Mouse (Mus musculus): Measurements from ENCODE around the gene Fam129b. TPM values are rescaled to one million over a fixed set of nuclear protein-coding genes. Genes with fewer than 3 reads are reported as not detected.

Fam129b gene
- polyA plus RNA-seq, 1 experiment: 32.3 TPM

DNA sequence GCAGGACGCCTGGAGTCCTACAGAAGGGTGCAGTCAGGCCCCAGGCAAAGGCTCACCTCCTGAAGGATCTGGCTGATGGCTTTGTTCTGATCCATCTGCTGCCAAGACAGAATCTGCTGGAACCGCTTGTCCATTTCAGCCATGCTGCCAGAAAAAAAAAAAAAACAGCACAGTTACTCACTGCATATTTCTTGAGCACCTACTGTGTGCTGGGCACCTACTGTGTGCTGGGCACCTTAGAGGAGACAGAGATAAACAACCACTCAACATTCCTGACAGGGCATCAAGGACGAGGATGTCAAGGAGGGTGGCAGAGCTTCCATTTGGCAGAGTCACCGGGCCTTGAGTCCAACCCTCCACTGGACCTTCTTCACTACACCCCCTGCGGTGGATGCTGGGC lies 62.8 kb downstream of the Fam129b start:
- no peaks in the 10 kb centered on the region for H3K4me1 ChIP-seq (ENCODE audit: control insufficient read depth, insufficient read depth, low read length)

DNA sequence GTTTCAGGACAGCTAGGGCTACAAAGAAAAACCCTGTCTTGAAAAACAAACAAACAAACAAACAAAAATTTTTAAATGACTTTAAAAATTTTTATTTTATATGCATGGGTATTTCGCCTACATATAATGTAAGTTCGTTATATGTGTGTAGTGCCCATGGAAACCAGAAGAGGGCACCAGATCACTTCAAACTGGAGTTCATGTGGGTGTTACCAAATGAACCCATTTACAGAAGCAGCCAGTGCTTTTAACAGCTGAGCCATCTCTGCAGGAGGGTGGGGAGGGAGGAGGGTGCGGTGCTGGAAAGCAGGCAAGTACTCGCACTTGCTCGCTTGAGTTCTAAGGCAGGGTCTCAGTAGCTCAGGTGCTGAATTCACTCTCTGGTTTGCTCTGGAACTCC lies 63.5 kb downstream of the Fam129b start:
- H3K27ac ChIP-seq (ENCODE audit: insufficient read depth, low read depth, low read length): no peak overlapping the region
- TF ChIP-seq CTCF (conservative IDR thresholded peaks at IDR 0.05; ENCODE audit: insufficient read depth, insufficient read length, low read depth, low read length) (no peak), POLR2A (IDR thresholded peaks at IDR 0.05; ENCODE audit: low read depth, low read length) (no peak)
- H3K36me3 ChIP-seq (ENCODE audit: control insufficient read depth, insufficient read depth, low read length): no peaks in the 10 kb centered on the region; the same call in 1 of the 2 replicates
- H3K4me3 ChIP-seq (ENCODE audit: insufficient read depth, low read depth, low read length): no peak overlapping the region
- peak; percentile 52 for DNase-seq
- H3K27me3 ChIP-seq (replicated peaks; ENCODE audit: control insufficient read depth, insufficient read depth, low read length): no peaks in the 10 kb centered on the region
- WGBS: 85% methylated on average over 5 of the region's 5 CpGs
- H3K4me1 ChIP-seq (ENCODE audit: control insufficient read depth, insufficient read depth, low read length): no peaks in the 10 kb centered on the region

More for the DNA sequence above, 62.8 kb downstream of the Fam129b start:
- DNase-seq: no peak
- no peak for TF ChIP-seq CTCF (conservative IDR thresholded peaks at IDR 0.05; ENCODE audit: insufficient read depth, insufficient read length, low read depth, low read length)
- Histone ChIP-seq H3K27me3 (replicated peaks; ENCODE audit: control insufficient read depth, insufficient read depth, low read length) (no peaks in the 10 kb centered on the region), H3K36me3 (ENCODE audit: control insufficient read depth, insufficient read depth, low read length) (no peaks in the 10 kb centered on the region; the same call in 1 of the 2 replicates), H3K4me3 (ENCODE audit: insufficient read depth, low read depth, low read length) (no peak overlapping the region), H3K27ac (ENCODE audit: insufficient read depth, low read depth, low read length) (no peak overlapping the region)
- 94% methylated on average over 5 of the region's 5 CpGs for WGBS

DNA sequence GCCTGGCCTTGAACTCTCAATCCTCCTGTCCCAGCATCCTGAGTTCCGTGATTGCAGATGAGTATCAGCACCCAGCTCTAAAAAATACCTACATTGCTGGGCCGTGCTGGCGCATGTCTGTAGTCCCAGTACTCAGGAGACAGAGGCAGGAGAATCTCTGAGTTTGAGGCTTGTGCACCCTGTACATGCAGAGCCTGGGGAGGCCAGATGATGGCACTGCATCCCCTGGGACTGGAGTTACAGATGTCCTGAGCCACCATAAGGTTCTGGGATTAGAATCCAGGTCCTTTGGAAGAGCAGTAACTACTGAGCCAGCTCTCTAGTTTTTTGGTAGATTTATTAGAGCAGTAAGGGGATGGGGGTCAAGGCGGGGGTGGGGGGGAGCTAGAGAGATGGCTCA lies 64.6 kb downstream of the Fam129b start:
- Histone ChIP-seq H3K36me3 (ENCODE audit: control insufficient read depth, insufficient read depth, low read length) (no peaks in the 10 kb centered on the region; the same call in 1 of the 2 replicates), H3K27ac (ENCODE audit: insufficient read depth, low read depth, low read length) (no peak overlapping the region), H3K4me3 (ENCODE audit: insufficient read depth, low read depth, low read length) (no peak overlapping the region), H3K4me1 (ENCODE audit: control insufficient read depth, insufficient read depth, low read length) (no peaks in the 10 kb centered on the region), H3K27me3 (replicated peaks; ENCODE audit: control insufficient read depth, insufficient read depth, low read length) (no peaks in the 10 kb centered on the region)
- DNase-seq: no peak
- 99% methylated on average over 4 of the region's 4 CpGs for WGBS
- TF ChIP-seq POLR2A (IDR thresholded peaks at IDR 0.05; ENCODE audit: low read depth, low read length): no peak
- 0 out of 2 replicates have a peak, but pooled peaks have one; percentile 15 for TF ChIP-seq CTCF (conservative IDR thresholded peaks at IDR 0.05; ENCODE audit: insufficient read depth, insufficient read length, low read depth, low read length)

DNA sequence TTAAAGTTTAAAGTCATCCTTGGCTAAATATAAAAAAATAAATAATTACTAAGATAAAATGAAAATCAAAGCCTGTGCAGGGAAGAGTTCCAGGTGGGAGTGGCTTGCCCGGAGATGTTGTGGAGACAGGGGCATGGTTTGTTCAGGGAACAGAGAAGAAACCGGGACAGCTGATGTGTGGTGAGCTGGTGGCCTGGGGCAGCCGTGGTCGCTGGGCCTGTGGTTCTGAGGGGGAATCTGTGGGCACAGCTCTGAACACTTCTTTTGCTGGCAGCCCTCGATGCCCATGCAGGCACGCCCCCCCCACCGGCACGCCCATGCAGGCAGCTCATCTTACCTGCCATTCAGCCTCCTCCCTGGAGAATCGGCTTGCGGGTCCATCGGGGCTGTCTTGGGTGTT lies 71.5 kb downstream of the Fam129b start:
- no peak for TF ChIP-seq CTCF (conservative IDR thresholded peaks at IDR 0.05; ENCODE audit: insufficient read depth, insufficient read length, low read depth, low read length)
- TF ChIP-seq POLR2A (IDR thresholded peaks at IDR 0.05; ENCODE audit: low read depth, low read length): no peak

DNA sequence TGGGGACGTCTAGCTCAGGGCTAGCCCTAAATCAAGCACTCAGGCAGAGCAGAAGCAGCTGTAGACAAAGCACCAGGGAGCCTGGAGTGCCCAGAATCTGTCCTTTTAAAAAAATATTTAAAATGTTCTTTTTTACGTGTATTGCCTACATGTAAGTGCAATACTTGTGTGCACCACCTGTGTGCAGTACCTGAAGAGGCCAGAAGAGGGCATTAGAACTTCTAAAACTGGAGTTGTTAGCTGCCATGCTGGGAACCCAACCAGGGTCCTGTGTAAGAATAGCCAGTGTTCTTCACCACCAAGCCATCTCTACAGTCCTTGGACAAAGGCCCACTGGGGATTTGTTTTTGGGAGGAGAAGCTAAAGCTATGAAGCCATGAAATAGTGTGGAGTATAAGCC lies 78.7 kb downstream of the Fam129b start:
- no peak overlapping the region for H3K27ac ChIP-seq (ENCODE audit: insufficient read depth, low read depth, low read length)
- no peak for TF ChIP-seq CTCF (conservative IDR thresholded peaks at IDR 0.05; ENCODE audit: insufficient read depth, insufficient read length, low read depth, low read length)
- no peak for TF ChIP-seq POLR2A (IDR thresholded peaks at IDR 0.05; ENCODE audit: low read depth, low read length)
- DNase-seq: no peak
- H3K4me1 ChIP-seq (ENCODE audit: control insufficient read depth, insufficient read depth, low read length): no peaks in the 10 kb centered on the region
- H3K27me3 ChIP-seq (replicated peaks; ENCODE audit: control insufficient read depth, insufficient read depth, low read length): no peaks in the 10 kb centered on the region
- H3K4me3 ChIP-seq (ENCODE audit: insufficient read depth, low read depth, low read length): no peak overlapping the region
- 88% methylated on average over 2 of the region's 2 CpGs for WGBS
- H3K36me3 ChIP-seq (ENCODE audit: control insufficient read depth, insufficient read depth, low read length): peaks cover 4% of the 10 kb centered on the region; the same call in 1 of the 2 replicates

More for the DNA sequence above, 71.5 kb downstream of the Fam129b start:
- Histone ChIP-seq H3K4me1 (ENCODE audit: control insufficient read depth, insufficient read depth, low read length) (no peaks in the 10 kb centered on the region), H3K36me3 (ENCODE audit: control insufficient read depth, insufficient read depth, low read length) (0 out of 2 replicates have a peak, but pooled peaks cover 1% of the 10 kb centered on the region), H3K4me3 (ENCODE audit: insufficient read depth, low read depth, low read length) (no peak overlapping the region), H3K27ac (ENCODE audit: insufficient read depth, low read depth, low read length) (no peak overlapping the region), H3K27me3 (replicated peaks; ENCODE audit: control insufficient read depth, insufficient read depth, low read length) (no peaks in the 10 kb centered on the region)
- no peak for DNase-seq
- 77% methylated on average over 11 of the region's 11 CpGs for WGBS

DNA sequence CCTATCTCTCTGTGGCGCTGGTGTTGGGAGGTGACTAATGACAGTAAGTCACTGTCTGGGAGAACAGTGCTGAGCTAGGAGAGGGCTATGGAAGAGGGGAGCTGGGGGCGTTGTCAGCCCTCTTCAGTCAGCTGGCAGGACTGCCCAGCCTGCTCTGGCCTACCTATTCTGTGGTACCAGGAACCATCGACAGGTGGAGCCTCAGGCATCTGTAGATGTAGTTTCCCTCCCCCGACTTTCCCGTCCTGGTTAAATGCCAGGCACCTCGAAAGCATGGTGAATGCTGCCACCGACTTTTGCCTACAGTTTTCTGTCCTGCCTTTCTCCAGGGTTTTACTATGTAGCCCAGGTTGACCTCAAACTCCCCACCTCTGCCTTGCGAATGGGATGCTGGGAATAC lies 81.4 kb downstream of the Fam129b start:
- TF ChIP-seq CTCF (conservative IDR thresholded peaks at IDR 0.05; ENCODE audit: insufficient read depth, insufficient read length, low read depth, low read length) (peak; percentile 44; the same call in 1 of the 2 replicates), POLR2A (IDR thresholded peaks at IDR 0.05; ENCODE audit: low read depth, low read length) (no peak)
- peak; percentile 51 for DNase-seq
- 44% methylated on average over 8 of the region's 8 CpGs for WGBS
- Histone ChIP-seq H3K27ac (ENCODE audit: insufficient read depth, low read depth, low read length) (no peak overlapping the region), H3K27me3 (replicated peaks; ENCODE audit: control insufficient read depth, insufficient read depth, low read length) (no peaks in the 10 kb centered on the region), H3K36me3 (ENCODE audit: control insufficient read depth, insufficient read depth, low read length) (peaks cover 4% of the 10 kb centered on the region; the same call in 1 of the 2 replicates), H3K4me1 (ENCODE audit: control insufficient read depth, insufficient read depth, low read length) (peaks cover 9% of the 10 kb centered on the region; the same call in 1 of the 2 replicates), H3K4me3 (ENCODE audit: insufficient read depth, low read depth, low read length) (no peak overlapping the region)

DNA sequence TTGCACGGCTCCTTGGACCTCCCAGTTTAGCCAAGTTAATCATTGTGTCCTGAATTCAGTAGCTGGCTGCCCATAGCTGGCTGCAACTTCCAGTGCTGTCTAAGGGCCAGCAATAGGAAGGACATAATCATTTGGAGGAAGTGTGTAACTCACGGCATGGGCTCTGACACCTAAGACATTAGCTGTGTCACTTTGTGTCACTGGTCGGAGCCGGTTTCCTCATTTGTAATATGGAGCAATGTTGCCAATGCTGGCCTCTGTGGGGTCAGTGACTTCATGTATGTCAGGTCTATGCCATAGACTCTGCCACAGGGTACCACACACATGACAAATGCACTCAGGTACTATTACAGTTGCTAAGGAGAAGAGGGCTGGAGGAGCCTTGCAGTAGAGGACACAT lies 84.4 kb downstream of the Fam129b start:
- no peaks in the 10 kb centered on the region for H3K36me3 ChIP-seq (ENCODE audit: control insufficient read depth, insufficient read depth, low read length)
- 73% methylated on average over 4 of the region's 4 CpGs for WGBS
- TF ChIP-seq CTCF (conservative IDR thresholded peaks at IDR 0.05; ENCODE audit: insufficient read depth, insufficient read length, low read depth, low read length): no peak
- TF ChIP-seq POLR2A (IDR thresholded peaks at IDR 0.05; ENCODE audit: low read depth, low read length): no peak
- H3K4me3 ChIP-seq (ENCODE audit: insufficient read depth, low read depth, low read length): no peak overlapping the region
- peaks cover 13% of the 10 kb centered on the region; the same call in 1 of the 2 replicates for H3K4me1 ChIP-seq (ENCODE audit: control insufficient read depth, insufficient read depth, low read length)
- no peaks in the 10 kb centered on the region for H3K27me3 ChIP-seq (replicated peaks; ENCODE audit: control insufficient read depth, insufficient read depth, low read length)
- peak; percentile 13 for DNase-seq
- no peak overlapping the region for H3K27ac ChIP-seq (ENCODE audit: insufficient read depth, low read depth, low read length)

Data from kidney, adult 2 months (tissue).